Mouse (Mus musculus): ENCODE data around the gene Prr3.

GRCm38 (mm10) chr17:35939941-35940340 is 40.1 kb downstream of the Prr3 start:
- TF ChIP-seq CTCF (IDR thresholded peaks at IDR 0.05; ENCODE audit: low read depth, low read length) (no peak), GATA2 (IDR thresholded peaks at IDR 0.05; ENCODE audit: borderline replicate concordance, low read depth, low read length) (no peak), GATA1 (IDR thresholded peaks at IDR 0.05; ENCODE audit: borderline replicate concordance, low read length) (no peak), POLR2AphosphoS5 (IDR thresholded peaks at IDR 0.05; ENCODE audit: insufficient replicate concordance, low read depth, low read length) (no peak)

All from G1E (cell line).